Mouse (Mus musculus) thymus, postnatal 25 days (tissue): ENCODE results near the gene Nfil3.

Source experiments
- DNase-seq: peaks from one replicate; pipeline ENCODE4 v3.0.0; 2022

Nfil3 gene

GRCm38 (mm10) chr13:52980951-52981421 lies at the start of gene Nfil3:
Gene Nfil3, minus strand, starts transcription at chr13:52981073.
- no peak for DNase-seq

- no peak for DNase-seq
These were observed 43.4 kb upstream of the Nfil3 start for GRCm38 (mm10) chr13:53024285-53024684.

GRCm38 (mm10) chr13:53020282-53020681 lies 39.4 kb upstream of the Nfil3 start:
- no peak for DNase-seq

GRCm38 (mm10) chr13:53019532-53019931 lies 38.7 kb upstream of the Nfil3 start:
- DNase-seq = peak; percentile 50

GRCm38 (mm10) chr13:53018976-53019375 lies 38.1 kb upstream of the Nfil3 start:
- no peak for DNase-seq

GRCm38 (mm10) chr13:53017983-53018382 lies 37.1 kb upstream of the Nfil3 start:
- DNase-seq = no peak

- DNase-seq = peak; percentile 13
These were observed 36.2 kb upstream of the Nfil3 start for GRCm38 (mm10) chr13:53017117-53017516.

- no peak for DNase-seq
These were observed 30.6 kb upstream of the Nfil3 start for GRCm38 (mm10) chr13:53011426-53011825.

GRCm38 (mm10) chr13:53008489-53009184 lies 27.8 kb upstream of the Nfil3 start:
- DNase-seq = no peak

- no peak for DNase-seq
These were observed 26.9 kb upstream of the Nfil3 start for GRCm38 (mm10) chr13:53007781-53008180.

- DNase-seq = no peak
These were observed 22.4 kb upstream of the Nfil3 start for GRCm38 (mm10) chr13:53003286-53003685.

GRCm38 (mm10) chr13:53001511-53001935 lies 20.6 kb upstream of the Nfil3 start:
- no peak for DNase-seq

- DNase-seq = no peak
These were observed 19.6 kb upstream of the Nfil3 start for GRCm38 (mm10) chr13:53000481-53000880.

- no peak for DNase-seq
These were observed 17.7 kb upstream of the Nfil3 start for GRCm38 (mm10) chr13:52998541-52998940.

- DNase-seq = no peak
These were observed 16.9 kb upstream of the Nfil3 start for GRCm38 (mm10) chr13:52997806-52998205.

- no peak for DNase-seq
These were observed 15.3 kb upstream of the Nfil3 start for GRCm38 (mm10) chr13:52996201-52996600.

- no peak for DNase-seq
These were observed 13.5 kb upstream of the Nfil3 start for GRCm38 (mm10) chr13:52994197-52994881.

- DNase-seq = no peak
These were observed 9.3 kb upstream of the Nfil3 start for GRCm38 (mm10) chr13:52990139-52990538.

- DNase-seq = peak; percentile 21
These were observed 8.1 kb upstream of the Nfil3 start for GRCm38 (mm10) chr13:52989005-52989404.

GRCm38 (mm10) chr13:52987880-52988279 lies 7.0 kb upstream of the Nfil3 start:
- no peak for DNase-seq

- DNase-seq = no peak
These were observed 5.4 kb upstream of the Nfil3 start for GRCm38 (mm10) chr13:52986215-52986780.

GRCm38 (mm10) chr13:52985508-52986214 lies 4.8 kb upstream of the Nfil3 start:
- DNase-seq = no peak

GRCm38 (mm10) chr13:52982703-52983102 lies 1.8 kb upstream of the Nfil3 start:
- peak; percentile 90 for DNase-seq
